Mouse (Mus musculus) gastrocnemius, adult 2 months (tissue): ENCODE results near the gene Dusp28. TPM values are rescaled to one million over a fixed set of nuclear protein-coding genes. Genes with fewer than 3 reads are reported as not detected.

ENCODE experiments used
- DNase-seq: peaks from one replicate; pipeline ENCODE4 v3.0.0; 2022
- H3K27ac ChIP-seq: fragments of 200-600 bp; 2 replicates; pipeline ENCODE4 v1.8.1; 2022; ENCODE audit warnings: mild to moderate bottlenecking
- H3K4me3 ChIP-seq: fragments of 200-600 bp; 2 replicates; pipeline ENCODE4 v1.8.1; 2022; ENCODE audit warnings: mild to moderate bottlenecking, moderate library complexity
- CTCF ChIP-seq: fragments of 200-600 bp; IDR thresholded peaks from 2 replicates; pipeline ENCODE4 v1.8.1; 2022; ENCODE audit warnings: antibody characterized with exemption, mild to moderate bottlenecking, moderate library complexity
- intact Hi-C: fragments of 180-260 bp; cut with DNase I; formaldehyde crosslinking; loops from one replicate; pipeline ENCODE4 v1.15.1; 2025
- long read RNA-seq, 2 experiments: library from polyadenylated mRNA; stranded (forward); transcript quantifications; one replicate each; pipeline ENCODE4 v2.0.0; 2021
- total RNA-seq, 2 experiments: library from RNA; stranded (reverse); gene quantifications; 2 replicates each; pipeline ENCODE4 v1.2.3; 2021

The Dusp28 gene
- 10 to 100 TPM; 21.8 to 24.9 TPM for total RNA-seq
- long read RNA-seq, experiment 1, transcript Dusp28-201 (2 exons, 1,314 nt): major isoform, 19 of 28 reads
- long read RNA-seq, experiment 1, partial matches to known transcripts: 4 of 28 reads
- long read RNA-seq, experiment 1, other reads (novel, unspliced or antisense): 5 of 28 reads
- long read RNA-seq, experiment 2, transcript Dusp28-201 (2 exons, 1,314 nt): major isoform, 18 of 26 reads
- long read RNA-seq, experiment 2, partial matches to known transcripts: 4 of 26 reads
- long read RNA-seq, experiment 2, other reads (novel, unspliced or antisense): 4 of 26 reads

- TF ChIP-seq CTCF: peak; percentile 73
- H3K4me3 ChIP-seq: peak within 1 kb of the TSS; percentile 84
- peak within 1 kb of the TSS; percentile 98 for H3K27ac ChIP-seq
- DNase-seq: peak; percentile 95
- intact Hi-C loops: no loop called here
These were observed at the start of gene Dusp28 for GRCm38 (mm10) chr1:92906779-92907631. Dusp28 (plus strand) TSS chr1:92906981.

GRCm38 (mm10) chr1:92861503-92861902, 45.3 kb upstream of the Dusp28 start:
- TF ChIP-seq CTCF: no peak
- intact Hi-C loops: no loop called here
- peak overlapping the region; percentile 69; the same call in 1 of the 2 replicates for H3K27ac ChIP-seq
- no peak for DNase-seq
- H3K4me3 ChIP-seq: no peak overlapping the region

DNA sequence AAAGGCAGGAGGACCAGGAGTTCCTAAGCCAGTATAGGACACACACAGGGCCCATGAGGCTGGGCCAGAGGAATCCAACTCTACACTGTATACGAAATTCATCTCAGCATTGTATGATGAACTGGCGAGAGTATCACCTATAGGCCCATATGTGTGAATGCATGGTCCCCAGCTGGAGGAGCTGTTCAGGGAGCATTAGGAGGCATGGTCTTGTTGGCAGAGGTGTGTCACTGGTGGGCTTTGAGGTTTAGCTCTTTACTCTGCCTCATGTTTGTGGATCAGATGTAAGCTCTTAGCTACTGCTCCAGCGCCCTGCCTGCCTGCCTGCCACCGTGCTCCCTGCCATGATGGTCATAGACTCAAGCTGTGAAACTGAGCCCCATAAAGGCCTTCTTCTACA, 43.5 kb upstream of the Dusp28 start:
- intact Hi-C loops: no loop called here
- no peak for DNase-seq
- Histone ChIP-seq H3K27ac (no peak overlapping the region), H3K4me3 (no peak overlapping the region)
- TF ChIP-seq CTCF: no peak

- Histone ChIP-seq H3K4me3 (no peak overlapping the region), H3K27ac (no peak overlapping the region)
- no peak for DNase-seq
- no peak for TF ChIP-seq CTCF
- intact Hi-C loops: no loop called here
These were observed 40.6 kb upstream of the Dusp28 start for GRCm38 (mm10) chr1:92866170-92866569.

DNA sequence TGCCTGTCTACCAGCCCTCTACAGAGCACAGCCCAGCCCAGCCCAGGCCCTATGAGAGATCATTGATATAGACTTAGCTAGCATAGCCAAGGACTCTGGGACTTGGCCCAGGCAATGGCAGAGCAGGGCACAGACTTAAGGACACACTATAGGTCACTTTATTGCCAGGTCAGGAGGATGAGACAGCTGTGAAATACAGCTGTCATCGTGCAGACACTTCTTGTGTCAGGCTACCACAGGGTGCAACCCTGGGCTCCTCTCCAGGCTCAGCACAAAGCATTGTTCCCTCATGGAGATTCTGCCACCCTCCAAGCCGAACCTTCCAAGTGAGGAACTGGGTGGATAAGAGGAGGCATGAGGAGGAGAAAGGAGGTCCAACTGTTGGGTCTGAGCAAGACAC, 36.8 kb upstream of the Dusp28 start:
- no peak for TF ChIP-seq CTCF
- intact Hi-C loops: no loop called here
- Histone ChIP-seq H3K4me3 (no peak overlapping the region), H3K27ac (no peak overlapping the region)
- DNase-seq: no peak

DNA sequence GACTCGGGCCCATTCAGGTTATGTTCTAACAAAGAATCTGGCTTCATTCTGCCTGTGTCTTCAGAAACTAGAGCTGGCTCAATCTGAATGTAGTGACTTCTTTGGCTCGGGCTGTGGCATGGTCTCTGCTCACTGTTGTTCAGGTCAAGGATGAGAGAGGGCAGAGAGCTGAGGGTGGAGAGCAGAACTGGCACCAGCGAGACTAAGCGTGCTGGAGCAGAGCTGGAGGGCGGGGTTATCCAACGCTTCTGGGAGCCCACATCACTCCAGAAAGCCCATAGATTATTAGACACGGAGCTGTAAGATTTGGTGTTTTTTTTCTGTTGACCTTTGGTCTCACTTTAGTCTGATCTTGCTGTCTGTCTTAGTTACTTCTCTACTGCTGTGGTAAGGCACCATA, 34.1 kb upstream of the Dusp28 start:
- intact Hi-C loops: no loop called here
- Histone ChIP-seq H3K4me3 (no peak overlapping the region), H3K27ac (no peak overlapping the region)
- TF ChIP-seq CTCF: no peak
- DNase-seq: no peak

- Histone ChIP-seq H3K4me3 (no peak overlapping the region), H3K27ac (no peak overlapping the region)
- no peak for TF ChIP-seq CTCF
- intact Hi-C loops: no loop called here
- no peak for DNase-seq
These were observed 32.8 kb upstream of the Dusp28 start for GRCm38 (mm10) chr1:92874011-92874410.

DNA sequence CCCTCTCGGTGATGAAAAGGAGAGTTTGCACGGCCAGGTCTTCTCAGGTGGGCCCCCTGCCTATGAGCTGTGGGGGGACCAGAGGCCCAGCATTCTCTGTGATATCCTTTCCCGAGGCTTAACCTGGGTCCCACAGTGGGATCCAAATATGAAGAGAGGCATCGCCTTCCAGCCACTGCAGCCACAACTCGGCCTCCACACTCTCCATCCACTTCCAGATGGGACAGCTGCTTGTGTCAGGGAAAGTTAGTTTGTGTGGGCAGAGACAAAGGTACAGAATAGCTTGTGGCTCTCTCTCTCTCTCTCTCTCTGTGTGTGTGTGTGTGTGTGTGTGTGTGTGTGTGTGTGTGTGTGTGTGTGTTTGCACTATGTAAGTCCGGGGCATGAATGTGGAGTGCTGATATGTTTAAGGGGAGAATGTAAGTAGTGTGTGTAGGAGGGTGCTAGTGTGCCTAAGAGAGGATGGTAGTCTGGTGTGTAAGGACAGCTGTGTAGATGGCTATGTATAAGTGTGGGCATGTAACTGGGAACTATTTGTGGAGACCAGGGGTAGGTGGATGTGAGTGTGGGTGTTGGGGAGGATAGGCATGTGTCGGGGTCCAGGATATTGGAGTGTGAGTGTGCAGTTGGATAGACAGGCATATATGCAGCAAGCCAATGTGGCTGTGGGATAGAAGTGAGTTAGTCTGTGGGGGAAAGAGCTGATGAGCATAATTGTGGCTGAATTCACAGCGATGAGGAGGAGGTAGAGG, 31.2 kb upstream of the Dusp28 start:
- no peak for TF ChIP-seq CTCF
- no peak overlapping the region for H3K27ac ChIP-seq
- no peak for DNase-seq
- intact Hi-C loops: no loop called here
- no peak overlapping the region for H3K4me3 ChIP-seq

GRCm38 (mm10) chr1:92877431-92877978, 29.3 kb upstream of the Dusp28 start:
- no peak for DNase-seq
- TF ChIP-seq CTCF: no peak
- intact Hi-C loops: no loop called here

DNA sequence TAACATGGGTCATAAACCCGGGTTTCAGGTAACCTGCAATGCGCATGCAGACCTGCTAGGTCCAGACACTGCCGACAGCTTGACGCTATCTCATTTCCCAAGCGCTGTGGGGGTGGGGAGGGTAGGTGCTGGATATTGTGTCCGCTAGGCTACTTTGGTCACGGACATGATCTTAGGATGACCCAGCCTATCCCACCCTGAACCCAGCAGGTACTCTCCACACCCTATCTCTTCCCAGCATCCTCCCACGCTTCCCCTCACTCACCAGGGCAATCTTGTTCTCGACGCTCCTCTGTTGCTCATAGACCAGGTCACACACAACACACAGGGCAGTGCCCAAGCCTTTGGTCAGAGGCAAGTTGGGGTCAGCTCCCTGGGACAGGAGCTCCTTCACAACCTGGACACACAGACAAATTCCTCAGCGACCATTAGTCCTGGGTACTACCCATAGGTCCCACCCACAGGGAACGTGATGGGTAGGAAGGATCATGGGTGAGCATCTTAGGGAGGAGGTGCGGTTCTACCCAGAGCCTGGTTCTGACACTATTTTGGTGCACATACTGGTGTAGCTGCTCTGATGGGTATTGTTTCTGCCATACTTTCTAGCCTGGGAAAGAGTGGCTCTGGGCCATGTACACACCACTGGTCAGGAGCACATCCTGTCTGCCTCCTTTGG, 28.6 kb upstream of the Dusp28 start:
- intact Hi-C loops: no loop called here
- Histone ChIP-seq H3K27ac (no peak overlapping the region), H3K4me3 (no peak overlapping the region)
- no peak for TF ChIP-seq CTCF
- DNase-seq: no peak

More at GRCm38 (mm10) chr1:92877431-92877978, 29.3 kb upstream of the Dusp28 start:
- no peak overlapping the region for H3K27ac ChIP-seq
- H3K4me3 ChIP-seq: no peak overlapping the region

DNA sequence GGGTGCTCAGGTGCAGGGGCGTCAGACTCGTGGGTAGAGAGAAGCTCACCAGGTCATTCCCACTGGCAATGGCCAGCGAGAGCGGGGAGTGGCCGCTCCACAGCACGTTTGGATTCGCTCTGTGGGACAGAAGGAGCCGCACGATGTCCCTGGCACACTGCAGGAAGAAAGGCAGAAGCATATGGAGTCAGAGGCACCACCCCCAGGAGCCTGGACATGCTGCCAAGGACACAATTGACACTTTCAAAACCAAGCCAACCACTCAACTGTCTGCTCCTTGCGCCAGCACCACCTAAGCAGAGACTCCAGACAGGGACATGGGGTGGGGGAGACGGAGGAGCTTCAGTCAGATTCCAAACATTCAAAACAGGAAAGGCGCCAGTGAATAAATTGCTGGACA, 27.5 kb upstream of the Dusp28 start:
- no peak for TF ChIP-seq CTCF
- intact Hi-C loops: no loop called here

GRCm38 (mm10) chr1:92880101-92880500, 26.7 kb upstream of the Dusp28 start:
- Histone ChIP-seq H3K4me3 (no peak overlapping the region), H3K27ac (no peak overlapping the region)
- intact Hi-C loops: no loop called here
- no peak for DNase-seq
- no peak for TF ChIP-seq CTCF

More for the DNA sequence above, 27.5 kb upstream of the Dusp28 start:
- Histone ChIP-seq H3K27ac (no peak overlapping the region), H3K4me3 (no peak overlapping the region)
- DNase-seq: no peak
